ENCODE assay signal across 17 mouse cellular contexts in genomic region chr10:17844781-17845537, GRCm38 (mm10). TPM values are rescaled to one million over a fixed set of nuclear protein-coding genes. Genes with fewer than 3 reads are reported as not detected.
DNase-seq lines count a peak whose midpoint lies in the region; ATAC-seq lines count a peak whose summit lies in the region.
"Had no signal": no experiment of that assay in that cellular context is flagged by ENCODE, and none has a peak within 500 bp of the region (broad histone marks: within the 10 kb centered on the region; RNA-seq: fewer than 3 reads in every experiment).

No protein-coding gene starts in this region.

- no peaks in the 10 kb centered on the region for H3K27me3 ChIP-seq in neural tube, embryonic 15.5 days (replicated peaks)
- H3K27me3 ChIP-seq: embryonic facial prominence, embryonic 12.5 days; liver, embryonic 15.5 days had no signal

- WGBS in neural tube, embryonic 15.5 days: 71% methylated on average over 4 of the region's 4 CpGs

- peak; percentile 16 to 60 for DNase-seq in cerebellum, postnatal 25 days
- no peak for DNase-seq in cerebellum, adult 9-11 months
- DNase-seq in layer of hippocampus, adult 18-20 months (ENCODE audit: low spot score in 2 of 2): peak; percentile 17 to 31
- no peak for DNase-seq in layer of hippocampus, adult 9-10 months (ENCODE audit: low spot score)
- peak; percentile 25 to 56 for DNase-seq in left cerebral cortex, postnatal 14 days (ENCODE audit: low spot score in 2 of 2)
- peak; percentile 53 for DNase-seq in right cerebral cortex, postnatal 4 days
- no peak for DNase-seq in heart, adult 11 months
- DNase-seq: adrenal gland, postnatal 10 days; cerebellum, adult 11 months; heart, postnatal 36 days; kidney, postnatal 14 days; spleen, adult 18-20 months had no signal

- no peak overlapping the region for H3K4me2 ChIP-seq in neural tube, embryonic 15.5 days
- H3K4me2 ChIP-seq: embryonic facial prominence, embryonic 12.5 days; liver, embryonic 15.5 days had no signal

- no peaks in the 10 kb centered on the region for H3K36me3 ChIP-seq in neural tube, embryonic 15.5 days
- H3K36me3 ChIP-seq: embryonic facial prominence, embryonic 12.5 days; liver, embryonic 15.5 days had no signal

- no peak overlapping the region for H3K4me3 ChIP-seq in neural tube, embryonic 15.5 days (replicated peaks)
- H3K4me3 ChIP-seq: embryonic facial prominence, embryonic 12.5 days; left cerebral cortex, adult 2 months; liver, embryonic 15.5 days had no signal

- intact Hi-C loops in left cerebral cortex, postnatal 14 days (cut with DNase I): no loop called here

- H3K9me3 ChIP-seq in neural tube, embryonic 15.5 days (replicated peaks): 0 out of 2 replicates have a peak, but pooled peaks cover 4% of the 10 kb centered on the region
- H3K9me3 ChIP-seq: embryonic facial prominence, embryonic 12.5 days; liver, embryonic 15.5 days had no signal

- no peak for ATAC-seq in neural tube, embryonic 15.5 days (ENCODE audit: low FRiP score)
- ATAC-seq: inflammation-experienced regulatory T-cells, adult 6 months had no signal

- H3K9ac ChIP-seq in neural tube, embryonic 15.5 days (replicated peaks): no peak overlapping the region
- H3K9ac ChIP-seq: embryonic facial prominence, embryonic 12.5 days; liver, embryonic 15.5 days had no signal

- H3K27ac ChIP-seq in neural tube, embryonic 15.5 days (replicated peaks): no peak overlapping the region
- H3K27ac ChIP-seq: embryonic facial prominence, embryonic 12.5 days; left cerebral cortex, adult 2 months; liver, embryonic 15.5 days had no signal

- no peaks in the 10 kb centered on the region for H3K4me1 ChIP-seq in neural tube, embryonic 15.5 days
- H3K4me1 ChIP-seq: embryonic facial prominence, embryonic 12.5 days; liver, embryonic 15.5 days had no signal

RNA-seq across cellular contexts. Expression of gene Txlnb, which starts 48.9 kb away (rescaled TPM):
- 1 to 10 TPM; 1.4 to 1.6 TPM for total RNA-seq in layer of hippocampus, adult 18-20 months (2021)
- total RNA-seq in left cerebral cortex, postnatal 14 days (2021): under 1 TPM; 0.17 to 0.26 TPM
- 0.84 and 1.5 TPM in 2 replicates for polyA plus RNA-seq in neural tube, embryonic 15.5 days (2015; fragmentation: Nextera tagmentation; extraction: Ambion mirVana)

Comparison
In these comparisons a context has a peak if more than half of its experiments do, and no peak if none do; other contexts are left out.
1. DNase-seq: peak in cerebellum, postnatal 25 days (2 of 2), layer of hippocampus, adult 18-20 months (2 of 2), left cerebral cortex, postnatal 14 days (2 of 2) and right cerebral cortex, postnatal 4 days (single experiment); none in cerebellum, adult 9-11 months (single experiment), layer of hippocampus, adult 9-10 months (single experiment) and heart, adult 11 months (single experiment).